Mouse (Mus musculus) WW6 (cell line): ENCODE measurements around the gene Olfr298.

Source experiments
- DNase-seq: peaks from one replicate; pipeline ENCODE4 v3.0.0-alpha.2; 2013; ENCODE audit warnings: low read depth, low spot score

Olfr298 gene

DNA sequence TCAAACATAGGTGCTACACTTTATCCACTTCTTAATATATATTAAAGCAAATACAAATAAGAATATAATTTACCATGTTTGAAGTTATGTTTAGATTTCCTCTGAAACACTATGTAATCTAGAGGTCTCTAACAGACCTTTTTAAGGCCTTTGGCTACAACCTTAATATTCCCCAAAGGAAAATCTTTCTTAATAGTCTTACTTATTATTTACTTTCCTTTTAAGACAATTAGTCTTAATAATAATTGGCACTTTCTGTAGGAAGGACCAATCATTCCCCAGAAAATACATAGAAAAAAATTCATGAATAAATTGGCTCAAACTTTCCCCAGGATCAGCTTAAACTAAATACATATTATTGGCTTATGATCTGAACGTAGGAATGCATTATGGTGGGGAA lies at the start of gene Olfr298:
Olfr298 (minus strand) TSS at position 101 of the 400 bp plus-strand sequence.
- no peak for DNase-seq

DNA sequence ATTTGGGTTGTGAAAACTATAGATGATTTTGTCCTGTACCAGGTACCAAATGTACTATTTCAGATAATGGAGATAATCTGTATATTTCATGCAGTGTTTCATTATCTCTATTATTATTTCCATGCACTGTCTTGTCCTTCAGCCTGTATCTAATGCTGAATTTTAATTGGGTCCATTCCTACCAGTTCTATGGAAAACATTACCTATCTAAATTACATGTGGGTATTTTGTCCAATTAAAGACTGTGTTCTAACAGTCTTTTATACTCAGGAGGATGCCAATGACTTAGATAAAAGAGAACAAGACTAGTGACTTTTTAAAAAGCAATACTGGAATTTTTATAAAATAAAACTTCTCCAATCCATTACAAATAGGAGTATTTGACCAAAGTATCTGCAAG lies 27.4 kb upstream of the Olfr298 start, which contains the start of gene Olfr297:
Olfr297 (plus strand) TSS at position 301 of the 400 bp plus-strand sequence.
- no peak for DNase-seq

DNA sequence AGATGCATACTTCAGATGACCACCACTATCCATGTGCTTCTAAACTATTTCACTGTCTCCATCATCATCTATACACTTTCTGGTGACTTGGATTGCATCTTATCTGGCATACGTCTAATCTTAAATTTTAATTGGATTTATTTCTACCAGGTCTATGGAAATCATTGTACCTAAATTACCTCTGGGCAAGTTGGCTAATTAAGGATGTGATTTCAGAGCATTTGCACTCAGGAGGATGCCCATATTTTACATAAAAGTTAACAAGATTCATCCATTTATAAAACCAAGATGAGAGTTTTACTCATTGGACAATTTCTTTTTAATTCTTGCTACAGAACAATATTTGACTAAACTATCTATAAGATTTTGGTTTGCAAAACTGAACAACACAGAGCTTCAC lies 32.7 kb downstream of the Olfr298 start, which contains the start of gene Olfr299:
Olfr299 (plus strand) TSS at position 301 of the 400 bp plus-strand sequence.
- DNase-seq = no peak
